Mouse (Mus musculus) adipocyte (in vitro differentiated cells): ENCODE results near the gene Khsrp.
A peak's percentile ranks its signal among the peaks of the same experiment; 100 is the strongest.

Experiments used
- DNase-seq: peaks from one replicate; pipeline ENCODE4 v3.0.0-alpha.2; 2016; ENCODE audit warnings: low spot score

Khsrp gene

DNA sequence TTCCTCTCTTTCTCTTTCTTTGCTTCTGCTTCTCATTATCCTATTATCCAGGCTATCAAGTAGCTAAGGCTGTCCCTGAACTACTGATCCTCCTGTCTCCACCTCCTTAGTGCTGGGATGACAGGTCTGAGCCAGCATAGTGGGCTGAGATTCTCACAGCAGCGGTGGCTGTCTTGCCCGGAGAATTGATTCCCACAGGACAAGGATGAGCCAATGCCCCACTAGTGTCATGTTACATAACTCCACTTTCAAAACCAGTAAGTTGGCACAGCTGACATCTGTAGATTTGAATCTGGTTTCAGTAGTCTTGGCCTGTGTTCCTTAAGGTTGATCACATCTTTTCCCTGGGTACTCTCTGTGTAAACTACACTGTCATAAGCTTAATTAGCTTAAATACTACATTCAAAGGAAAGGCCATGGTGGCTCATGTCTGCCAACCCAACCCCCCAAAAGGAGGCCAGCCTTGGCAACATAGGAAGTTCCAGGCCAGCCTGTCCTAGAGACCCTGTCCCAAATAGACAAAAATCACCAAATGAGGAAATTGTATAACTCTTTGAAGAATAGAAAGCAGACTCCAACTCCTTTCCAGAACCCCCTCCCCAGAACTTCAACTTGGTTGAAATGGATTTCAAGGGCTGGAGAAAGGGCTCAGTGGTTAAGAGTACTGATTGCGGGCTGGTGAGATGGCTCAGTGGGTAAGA lies 45.1 kb downstream of the Khsrp start:
- DNase-seq, result peak; percentile 78

DNA sequence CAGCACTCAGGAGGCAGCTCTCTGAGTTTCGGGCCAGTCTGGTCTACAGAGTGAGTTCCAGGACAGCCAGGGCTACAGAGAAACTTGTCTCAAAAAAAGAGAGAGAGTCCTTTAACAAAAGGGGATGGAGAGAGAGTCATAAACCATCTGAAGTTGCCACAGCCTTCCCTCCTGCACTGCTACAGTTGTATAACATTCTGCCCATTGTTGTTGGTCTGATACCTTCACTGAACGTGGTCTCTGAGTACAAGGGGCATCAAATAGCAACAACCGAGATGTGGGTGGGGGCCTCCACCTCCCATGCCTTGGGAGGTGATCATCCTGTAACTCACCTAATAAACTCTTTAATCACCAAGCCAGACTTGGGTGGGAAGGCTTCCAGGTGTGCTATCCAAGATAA lies 45.7 kb downstream of the Khsrp start:
- DNase-seq, result no peak

DNA sequence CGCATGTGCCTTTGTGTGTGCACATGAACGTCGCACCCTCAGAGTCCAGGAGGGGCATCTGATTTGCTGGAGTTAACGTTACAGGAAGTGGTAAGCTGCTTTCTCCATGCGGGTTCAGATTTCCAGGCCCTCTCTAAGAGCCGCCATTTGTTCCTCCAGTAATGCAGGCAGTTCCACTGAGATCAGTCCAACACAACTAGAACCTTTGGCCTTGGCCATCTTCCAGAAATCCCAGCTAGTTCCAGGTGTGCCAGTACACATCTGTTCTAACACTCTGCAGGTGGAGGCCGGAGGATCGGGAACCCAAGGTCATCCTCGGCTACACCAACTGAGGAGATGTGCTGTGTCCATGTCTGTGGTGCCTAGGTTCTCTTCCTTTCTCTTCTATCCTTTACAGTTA lies 46.4 kb downstream of the Khsrp start:
- DNase-seq, result no peak

DNA sequence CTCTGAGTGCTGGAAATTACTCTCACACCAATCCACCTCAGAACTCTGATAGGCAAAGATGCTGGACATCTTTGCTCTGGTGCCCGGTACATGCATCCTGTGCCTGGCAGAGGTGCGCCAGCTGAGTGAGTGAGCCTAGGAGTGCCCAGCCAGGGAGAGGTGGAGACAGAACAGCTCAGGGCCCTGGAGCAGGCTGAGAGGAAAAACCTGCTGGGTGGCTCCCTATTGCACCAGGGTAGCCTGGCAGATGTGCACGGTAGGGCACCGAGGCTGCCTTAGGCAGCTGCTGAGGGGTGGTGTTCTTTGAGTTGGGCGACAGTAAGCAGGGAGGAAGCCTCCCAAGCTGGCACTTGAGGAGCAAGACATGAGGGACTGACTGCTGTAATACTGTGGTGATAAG lies 49.3 kb downstream of the Khsrp start, which contains the start of gene Acer1:
Gene Acer1, minus strand, starts transcription at position 114 of the 400 bp plus-strand sequence.
- no peak for DNase-seq

DNA sequence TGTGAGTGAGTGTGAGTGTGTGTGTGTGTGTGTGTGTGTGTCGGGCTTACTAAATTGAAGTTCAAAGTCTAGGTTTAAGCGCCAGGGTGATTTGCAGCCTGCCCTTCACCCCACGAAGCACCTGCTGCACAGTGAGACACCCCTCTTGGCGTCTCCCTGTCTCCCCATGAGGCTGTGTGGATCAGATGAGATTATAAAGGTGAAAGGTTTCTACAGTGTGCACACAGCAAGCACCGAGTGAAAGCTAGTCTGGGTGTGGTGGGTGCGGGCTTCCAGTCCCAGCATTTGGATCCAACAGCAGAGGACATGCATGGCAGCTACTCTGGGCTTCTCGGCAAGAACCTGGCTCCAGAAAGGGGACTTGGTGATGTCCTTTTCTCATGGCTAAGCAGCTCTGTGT lies 50.3 kb downstream of the Khsrp start:
- DNase-seq, result no peak

DNA sequence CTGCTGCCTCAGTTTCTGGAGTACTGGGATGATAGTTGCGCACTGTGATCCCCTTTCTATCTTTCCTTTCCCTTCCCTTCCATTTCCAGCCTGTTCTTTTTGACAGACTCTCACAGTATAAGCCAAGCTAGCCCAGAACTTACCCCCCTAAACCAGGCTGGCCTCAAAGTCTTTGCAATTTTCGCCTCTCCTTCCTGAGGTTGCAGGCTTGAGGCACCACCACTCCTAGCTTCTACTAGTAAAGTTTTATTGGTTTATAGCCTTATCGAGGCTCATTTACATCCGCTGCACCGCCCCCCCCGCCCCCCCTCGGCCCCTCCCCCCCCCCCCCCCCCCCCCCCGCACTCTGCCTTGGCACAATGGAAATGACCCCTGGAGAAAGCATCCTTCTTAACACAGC lies 51.8 kb downstream of the Khsrp start:
- DNase-seq, result no peak

DNA sequence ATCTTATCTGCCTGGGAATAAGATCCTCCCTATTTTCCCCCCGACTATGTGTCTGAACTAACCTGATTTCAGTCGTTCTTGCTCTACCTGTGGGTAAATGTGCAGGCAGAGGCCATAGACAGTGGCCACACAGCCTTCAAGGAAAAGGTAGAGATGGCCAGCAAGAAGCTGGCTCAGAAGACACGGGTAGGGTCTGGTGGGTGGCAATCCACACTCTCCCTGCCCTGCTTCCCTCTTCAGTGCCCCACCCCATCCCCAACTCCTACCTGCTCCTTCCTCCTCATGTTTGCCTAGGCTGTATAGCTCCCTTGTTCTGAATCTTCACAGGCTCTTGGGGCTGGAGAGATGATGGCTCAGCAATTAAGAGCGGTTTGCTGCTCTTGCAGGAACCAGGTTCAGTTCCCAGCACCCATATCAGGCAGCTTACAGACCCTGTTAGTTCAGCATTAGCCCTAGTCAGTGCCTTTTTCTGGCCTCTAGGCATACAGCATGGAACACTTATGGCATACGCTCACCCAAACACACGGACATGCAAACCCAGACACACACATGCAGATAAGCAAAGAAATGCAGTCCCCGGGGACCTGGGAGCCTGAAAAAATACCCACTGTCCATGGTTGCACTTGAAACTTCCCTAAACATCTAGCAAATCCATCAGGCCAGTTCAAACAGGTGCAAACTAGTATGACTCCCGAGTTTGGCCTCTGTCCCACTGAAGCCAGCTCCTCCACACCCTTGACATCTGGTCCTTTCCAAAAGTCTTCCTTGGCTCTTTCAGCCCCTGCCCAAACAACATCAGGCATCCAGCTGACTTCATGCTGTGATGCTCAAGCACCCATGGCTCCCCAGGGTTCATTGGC lies 54.6 kb downstream of the Khsrp start:
- no peak for DNase-seq

DNA sequence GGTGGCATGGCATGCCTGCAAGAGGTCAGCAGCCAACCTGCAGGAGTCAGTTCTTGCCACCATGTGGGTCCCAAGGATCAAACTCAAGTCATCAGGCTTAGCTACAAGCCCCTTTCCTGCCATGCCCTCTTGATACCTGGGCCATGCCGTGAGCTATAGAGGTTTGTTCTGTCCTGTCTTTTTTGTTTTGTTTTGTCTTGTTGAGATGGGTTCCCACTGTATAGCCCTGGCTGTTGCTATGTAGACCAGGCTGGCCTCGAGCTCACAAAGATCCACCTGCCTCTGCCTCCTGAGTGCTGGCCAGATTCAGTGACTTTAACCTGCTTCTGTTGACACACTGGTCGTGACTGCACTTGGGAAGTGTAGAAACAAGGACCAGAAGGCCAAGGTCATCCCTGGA lies 55.9 kb downstream of the Khsrp start:
- no peak for DNase-seq

DNA sequence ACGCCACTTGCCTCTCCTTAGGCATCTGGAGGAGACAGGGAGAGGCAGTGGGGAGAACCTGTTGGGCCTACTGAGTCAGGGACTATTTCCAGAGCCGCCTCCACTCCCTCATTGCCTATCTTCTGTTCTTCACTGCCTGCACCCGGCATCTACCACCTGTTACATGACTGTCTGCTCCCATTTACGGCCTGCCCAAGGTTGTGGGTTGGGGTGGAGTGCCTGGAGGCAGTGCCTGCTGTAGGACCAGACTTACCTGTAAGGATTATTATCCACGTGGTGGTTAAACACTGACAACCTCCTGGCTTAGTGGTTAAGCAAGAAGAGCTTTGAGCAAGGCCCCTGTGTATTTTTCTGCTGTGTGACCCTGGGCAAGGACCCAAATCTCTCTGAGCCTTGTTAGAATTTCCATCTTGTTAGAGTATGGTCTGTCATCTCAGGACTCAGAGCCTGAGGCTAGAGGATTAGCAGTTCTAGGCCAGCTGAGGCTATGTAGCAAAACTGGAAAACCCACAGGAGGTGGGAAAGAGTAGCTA lies 56.5 kb downstream of the Khsrp start:
- no peak for DNase-seq

DNA sequence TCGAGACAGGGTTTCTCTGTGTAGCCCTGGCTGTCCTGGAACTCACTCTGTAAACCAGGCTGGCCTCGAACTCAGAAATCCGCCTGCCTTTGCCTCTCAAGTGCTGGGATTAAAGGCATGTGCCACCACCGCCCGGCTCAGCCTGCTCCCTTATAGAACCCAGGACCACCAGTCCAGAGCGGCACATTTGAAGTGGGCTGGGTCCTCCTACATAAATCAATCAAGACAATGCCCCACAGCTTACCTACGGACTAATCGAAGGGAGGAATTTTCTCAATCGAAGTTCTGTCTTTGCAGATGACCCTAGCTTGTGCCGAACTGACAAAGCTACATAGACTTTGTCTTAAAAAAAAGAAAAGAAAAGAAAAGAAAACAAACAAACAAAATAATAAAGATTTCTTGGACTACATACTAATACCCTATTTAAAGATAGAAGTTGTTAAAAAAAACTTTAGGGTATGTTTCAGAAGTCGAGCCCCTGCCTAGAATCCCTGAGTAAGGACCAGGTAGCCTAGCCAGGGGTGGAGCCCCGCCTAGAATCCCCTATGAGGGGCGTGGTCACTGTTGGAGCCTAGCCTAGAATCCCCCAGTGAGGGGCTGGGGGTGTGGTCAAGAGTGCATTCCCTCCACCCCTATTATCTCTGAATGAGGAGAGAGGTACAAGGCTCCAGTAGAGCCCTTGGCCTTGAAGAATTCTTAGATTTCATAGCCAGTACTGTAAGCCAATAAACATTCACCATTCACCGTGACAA lies 57.2 kb downstream of the Khsrp start:
- no peak for DNase-seq
